Mouse (Mus musculus) intestine, embryonic 14.5 days (tissue): Measurements from ENCODE around the gene Man1a2. TPM values are rescaled to one million over a fixed set of nuclear protein-coding genes. Genes with fewer than 3 reads are reported as not detected.

Source experiments
- ATAC-seq: fragments of 200-750 bp; cut with Nextera tagmentation; replicated peaks from 2 replicates; pipeline ENCODE4 v1.8.0; 2017; ENCODE audit warnings: low read depth, moderate number of reproducible peaks, moderate TSS enrichment, moderate library complexity; ENCODE audit not compliant: low FRiP score, low TSS enrichment
- DNase-seq: peaks from one replicate; pipeline ENCODE4 v3.0.0-alpha.2; 2018; ENCODE audit warnings: low spot score
- H3K27ac ChIP-seq: fragments of 300-500 bp; sonication (generic); 2 replicates; pipeline ENCODE4 v1.5.1; 2014; ENCODE audit warnings: low read depth, mild to moderate bottlenecking, control low read depth
- H3K27me3 ChIP-seq: fragments of 300-500 bp; sonication (generic); replicated peaks from 2 replicates; pipeline ENCODE4 v1.6.1; 2014; ENCODE audit warnings: low read length, control low read depth; ENCODE audit not compliant: control insufficient read depth, insufficient read depth
- H3K36me3 ChIP-seq: fragments of 300-500 bp; sonication (generic); 2 replicates; pipeline ENCODE4 v1.6.1; 2014; ENCODE audit warnings: low read length, control low read depth; ENCODE audit not compliant: control insufficient read depth, insufficient read depth
- H3K4me1 ChIP-seq: fragments of 300-500 bp; sonication (generic); replicated peaks from 2 replicates; pipeline ENCODE4 v1.6.1; 2014; ENCODE audit warnings: low read length, control low read depth, mixed read lengths; ENCODE audit not compliant: control insufficient read depth, insufficient read depth
- H3K4me2 ChIP-seq: fragments of 300-500 bp; sonication (generic); 2 replicates; pipeline ENCODE4 v1.6.1; 2014; ENCODE audit warnings: low read length
- H3K4me3 ChIP-seq: fragments of 300-500 bp; sonication (generic); 2 replicates; pipeline ENCODE4 v1.5.1; 2014; ENCODE audit warnings: low read depth, low read length, control low read depth, mixed read lengths
- H3K9ac ChIP-seq: fragments of 300-500 bp; sonication (generic); 2 replicates; pipeline ENCODE4 v1.6.1; 2014; ENCODE audit warnings: mild to moderate bottlenecking, low read length
- H3K9me3 ChIP-seq: fragments of 300-500 bp; sonication (generic); 2 replicates; pipeline ENCODE4 v1.6.1; 2016; ENCODE audit warnings: low read length, control low read depth; ENCODE audit not compliant: control insufficient read depth
- WGBS: fragments of 180-500 bp; shearing (Covaris S2); extraction: QIAGEN DNeasy Blood & Tissue Kit; methylation state at CpG from one replicate; pipeline ENCODE4 v1.1.7; 2014; 5-methylcytosine and 5-hydroxymethylcytosine counted together
- polyA plus RNA-seq: library from polyadenylated mRNA; unstranded; fragments of >200 nt; fragmentation: Nextera tagmentation; extraction: Ambion mirVana; gene quantifications from 2 replicates; pipeline ENCODE4 v1.2.1, GENCODE M21; 2014

The Man1a2 gene
- polyA plus RNA-seq, 1 experiment from 2014 or later: 97.2 TPM

DNA sequence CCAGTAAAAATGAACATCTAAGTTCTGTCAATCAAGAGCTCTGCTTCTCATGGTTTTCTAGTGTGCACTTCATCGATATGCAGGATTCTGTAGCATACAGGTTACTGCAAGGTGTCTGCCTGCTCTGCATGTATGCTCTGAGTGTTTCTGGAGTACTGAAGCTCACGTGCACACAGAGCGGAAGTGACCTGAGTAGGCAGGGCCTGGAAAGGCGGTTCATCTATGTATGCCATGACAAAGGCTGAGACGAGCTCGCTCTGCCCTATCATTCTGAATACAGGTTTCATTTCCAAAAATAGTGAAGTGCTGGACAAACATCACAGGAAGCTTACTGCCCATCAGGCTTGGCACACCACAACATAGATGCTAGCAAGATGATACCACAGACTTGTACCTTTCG lies 122.8 kb downstream of the Man1a2 start:
- no peaks in the 10 kb centered on the region for H3K4me1 ChIP-seq
- 91% methylated on average over 7 of the region's 7 CpGs for WGBS
- no peak for ATAC-seq
- no peak for DNase-seq
- no peak overlapping the region for H3K4me2 ChIP-seq
- peaks cover 12% of the 10 kb centered on the region; the same call in 1 of the 2 replicates for H3K36me3 ChIP-seq
- no peak overlapping the region for H3K4me3 ChIP-seq
- no peaks in the 10 kb centered on the region for H3K27me3 ChIP-seq
- H3K9ac ChIP-seq: no peak overlapping the region
- H3K9me3 ChIP-seq: no peaks in the 10 kb centered on the region
- H3K27ac ChIP-seq: no peak overlapping the region

DNA sequence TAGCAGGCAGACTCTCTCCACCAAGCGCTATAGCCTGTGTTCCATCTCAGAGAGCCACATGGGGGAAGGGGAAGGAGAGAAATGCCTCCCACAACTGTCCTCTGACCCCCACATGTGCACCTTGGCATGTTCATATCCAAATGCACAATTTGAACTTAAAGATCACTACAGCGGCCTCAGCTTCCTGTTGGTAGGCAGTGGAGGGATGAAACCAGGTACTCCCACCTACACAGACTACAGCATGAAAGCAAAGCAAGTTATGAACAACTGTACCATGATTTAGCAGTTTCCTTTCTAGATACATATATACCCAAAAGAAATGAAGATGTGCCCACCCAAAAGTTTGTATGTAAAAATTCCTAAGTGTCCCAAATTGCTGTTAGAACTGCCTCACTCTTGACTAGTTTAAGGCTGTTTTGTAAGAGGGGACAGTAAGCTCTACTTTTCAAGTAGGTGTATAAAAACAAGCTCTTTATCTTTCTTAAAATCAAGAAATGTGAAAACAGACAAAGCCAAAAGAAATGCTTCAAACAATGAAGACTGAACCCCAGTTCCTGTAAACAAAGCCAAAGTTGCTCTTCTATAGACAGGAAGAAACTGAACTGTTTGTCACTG lies 123.6 kb downstream of the Man1a2 start:
- 95% methylated on average over 2 of the region's 2 CpGs for WGBS
- H3K36me3 ChIP-seq: peaks cover 10% of the 10 kb centered on the region; the same call in 1 of the 2 replicates
- no peaks in the 10 kb centered on the region for H3K9me3 ChIP-seq
- no peak overlapping the region for H3K9ac ChIP-seq
- H3K4me2 ChIP-seq: no peak overlapping the region
- no peak for DNase-seq
- no peak for ATAC-seq
- no peaks in the 10 kb centered on the region for H3K4me1 ChIP-seq
- no peak overlapping the region for H3K4me3 ChIP-seq
- H3K27me3 ChIP-seq: no peaks in the 10 kb centered on the region
- no peak overlapping the region for H3K27ac ChIP-seq

DNA sequence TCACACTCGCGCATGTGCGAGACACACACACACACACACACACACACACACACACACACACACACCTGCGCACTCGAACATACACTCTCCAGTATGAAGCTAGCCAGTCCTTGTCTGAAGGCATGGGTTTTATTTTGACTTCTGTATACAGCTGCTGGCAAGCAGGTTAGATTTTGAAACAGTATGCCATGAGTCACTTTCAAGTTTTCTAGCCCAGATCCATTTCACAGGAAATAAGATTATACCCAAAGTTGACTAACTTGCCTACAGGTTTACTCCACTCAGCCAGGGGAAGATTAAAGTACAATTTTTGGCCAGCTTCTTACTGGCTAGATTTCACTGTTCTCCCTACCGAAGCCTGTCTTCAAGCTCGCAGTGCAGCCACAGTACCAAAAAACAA lies 125.9 kb downstream of the Man1a2 start:
- no peak for DNase-seq
- Histone ChIP-seq H3K36me3 (0 out of 2 replicates have a peak, but pooled peaks cover 6% of the 10 kb centered on the region), H3K9me3 (no peaks in the 10 kb centered on the region), H3K4me1 (no peaks in the 10 kb centered on the region), H3K27ac (no peak overlapping the region), H3K4me2 (no peak overlapping the region), H3K9ac (no peak overlapping the region), H3K27me3 (no peaks in the 10 kb centered on the region), H3K4me3 (no peak overlapping the region)
- no peak for ATAC-seq
- 98% methylated on average over 7 of the region's 7 CpGs for WGBS

DNA sequence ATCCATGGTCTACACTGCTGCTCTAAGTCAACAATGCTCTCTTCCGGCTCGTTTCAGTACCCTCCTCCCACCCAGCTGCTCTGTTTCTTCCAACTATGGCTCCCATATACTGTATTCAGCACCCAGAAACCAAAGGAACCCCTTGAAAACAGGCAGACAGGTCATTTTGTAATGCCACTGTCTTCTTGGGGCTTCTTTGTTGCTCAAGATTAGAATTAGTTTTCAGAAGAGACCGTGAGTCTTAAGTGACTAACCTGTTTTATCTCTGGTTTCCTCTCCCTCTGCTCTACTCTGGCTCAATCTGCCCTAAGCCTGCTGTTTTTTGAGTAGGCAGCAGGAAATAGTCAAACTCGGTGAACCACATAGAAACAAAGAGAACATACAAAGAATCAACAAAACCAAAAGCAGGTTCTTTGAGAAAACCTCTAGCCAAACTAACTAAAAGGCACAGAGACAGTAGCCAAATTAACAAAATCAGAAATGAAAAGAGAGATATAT lies 127.0 kb downstream of the Man1a2 start:
- Histone ChIP-seq H3K9me3 (no peaks in the 10 kb centered on the region), H3K4me3 (no peak overlapping the region), H3K4me1 (no peaks in the 10 kb centered on the region), H3K27me3 (no peaks in the 10 kb centered on the region), H3K27ac (no peak overlapping the region), H3K36me3 (0 out of 2 replicates have a peak, but pooled peaks cover 6% of the 10 kb centered on the region), H3K9ac (no peak overlapping the region), H3K4me2 (no peak overlapping the region)
- WGBS: 85% methylated on average over 4 of the region's 4 CpGs
- ATAC-seq (no peak), DNase-seq (no peak)

DNA sequence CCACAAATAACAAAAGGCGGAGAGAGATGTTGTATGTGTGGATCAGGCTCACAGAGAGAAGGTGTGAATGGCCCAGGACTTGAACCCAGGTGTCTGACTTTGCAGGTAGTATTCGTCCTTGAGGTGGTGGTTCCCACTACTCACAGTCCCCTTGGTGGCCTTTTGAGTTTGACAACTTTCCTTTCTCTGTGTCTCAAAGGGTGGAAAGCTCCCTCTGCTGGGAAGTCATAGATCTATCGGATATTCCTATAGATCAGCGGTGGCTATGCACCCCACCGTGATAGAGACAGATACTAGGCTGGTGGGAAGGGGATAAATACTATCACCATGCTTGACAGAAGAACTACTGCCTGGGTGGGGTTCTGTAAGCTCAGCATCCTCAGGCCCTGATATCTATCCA lies 130.5 kb downstream of the Man1a2 start:
- H3K27ac ChIP-seq: no peak overlapping the region
- H3K9me3 ChIP-seq: no peaks in the 10 kb centered on the region
- no peaks in the 10 kb centered on the region for H3K27me3 ChIP-seq
- WGBS: 45% methylated on average over 5 of the region's 5 CpGs
- no peaks in the 10 kb centered on the region for H3K4me1 ChIP-seq
- ATAC-seq (no peak), DNase-seq (no peak)
- H3K36me3 ChIP-seq: no peaks in the 10 kb centered on the region
- no peak overlapping the region for H3K9ac ChIP-seq
- no peak overlapping the region for H3K4me3 ChIP-seq
- no peak overlapping the region for H3K4me2 ChIP-seq

DNA sequence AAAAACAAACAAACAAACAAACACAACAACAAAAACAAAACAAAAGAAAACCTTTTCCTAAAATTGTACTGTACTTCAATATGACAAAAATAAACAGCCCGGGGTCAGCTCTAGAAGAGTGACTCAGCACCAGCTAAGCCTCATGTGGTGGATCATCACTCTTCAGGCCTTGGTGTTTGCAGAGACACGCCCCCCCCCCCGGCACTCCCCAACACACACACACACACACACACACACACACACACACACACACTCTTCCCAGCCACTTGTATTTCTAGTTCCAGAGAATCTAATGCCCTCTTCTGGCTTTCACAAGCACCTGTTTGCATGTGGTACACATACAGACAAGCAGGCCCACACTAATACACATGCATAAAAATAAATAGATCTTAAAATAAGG lies 133.1 kb downstream of the Man1a2 start:
- Histone ChIP-seq H3K36me3 (no peaks in the 10 kb centered on the region), H3K4me3 (no peak overlapping the region), H3K9me3 (no peaks in the 10 kb centered on the region), H3K27me3 (no peaks in the 10 kb centered on the region), H3K4me2 (no peak overlapping the region), H3K9ac (no peak overlapping the region), H3K4me1 (no peaks in the 10 kb centered on the region), H3K27ac (no peak overlapping the region)
- DNase-seq (no peak), ATAC-seq (no peak)
- WGBS: 80% methylated on average over 3 of the region's 3 CpGs

DNA sequence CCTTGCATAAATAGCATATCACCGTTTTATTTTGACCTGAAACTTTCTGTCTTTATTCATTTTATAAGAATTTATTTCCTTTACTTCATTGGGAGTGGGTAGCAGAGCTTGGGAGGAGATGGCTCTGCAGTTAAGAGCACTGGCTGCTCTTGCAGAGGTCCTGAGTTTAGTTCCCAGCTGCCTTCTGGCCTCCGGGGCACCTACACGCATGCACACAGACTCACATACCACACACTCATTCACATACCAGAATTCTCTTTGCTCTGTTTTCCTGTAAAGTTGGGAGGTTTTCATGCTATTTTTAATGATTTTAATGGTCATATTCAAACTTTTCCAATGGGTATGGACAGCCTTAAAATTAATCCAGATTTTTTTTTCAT lies 137.4 kb downstream of the Man1a2 start:
- no peak for DNase-seq
- WGBS: 79% methylated on average over 3 of the region's 3 CpGs
- no peaks in the 10 kb centered on the region for H3K4me1 ChIP-seq
- no peak for ATAC-seq
- H3K9ac ChIP-seq: no peak overlapping the region
- H3K4me2 ChIP-seq: no peak overlapping the region
- no peaks in the 10 kb centered on the region for H3K36me3 ChIP-seq
- no peaks in the 10 kb centered on the region for H3K27me3 ChIP-seq
- H3K27ac ChIP-seq: no peak overlapping the region
- H3K4me3 ChIP-seq: no peak overlapping the region
- H3K9me3 ChIP-seq: no peaks in the 10 kb centered on the region

DNA sequence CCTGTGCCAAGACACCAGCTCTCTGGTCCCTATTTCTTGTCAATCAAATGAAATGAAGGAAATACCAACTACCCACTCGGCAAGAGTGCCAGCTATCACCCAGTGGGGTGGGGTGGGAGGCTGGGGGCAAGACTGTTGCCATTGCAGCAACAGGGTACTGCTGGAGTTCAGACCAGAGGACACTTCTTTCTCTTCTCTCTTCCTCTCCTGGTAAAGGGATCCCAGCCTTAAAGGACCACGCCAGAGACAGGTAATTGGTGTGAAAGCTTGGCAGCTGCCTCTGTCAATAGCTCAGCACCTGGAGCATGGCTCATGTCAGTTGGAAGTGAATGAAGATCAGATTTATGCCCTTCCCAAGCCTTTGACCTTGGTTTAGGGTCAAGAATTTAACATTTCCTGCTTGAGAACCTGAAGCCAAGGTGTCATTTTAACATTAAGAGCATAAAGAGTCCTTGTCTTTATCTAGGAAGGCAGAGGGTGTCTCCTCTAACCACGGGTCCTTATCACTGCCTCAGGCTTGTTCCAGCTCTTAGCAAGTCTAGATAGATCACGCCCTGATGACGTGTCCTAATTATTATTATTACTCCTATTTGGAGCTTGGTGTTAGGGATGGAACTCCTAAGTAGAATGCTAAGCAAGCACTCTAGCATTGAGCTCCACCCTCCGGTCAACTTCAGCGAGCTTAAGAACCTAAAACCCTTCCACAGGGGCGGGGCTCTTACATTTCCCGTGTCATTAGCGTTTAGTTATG lies 138.0 kb downstream of the Man1a2 start:
- H3K4me3 ChIP-seq: no peak overlapping the region
- WGBS: 80% methylated on average over 10 of the region's 10 CpGs
- no peaks in the 10 kb centered on the region for H3K27me3 ChIP-seq
- DNase-seq (no peak), ATAC-seq (no peak)
- H3K27ac ChIP-seq: no peak overlapping the region
- no peak overlapping the region for H3K9ac ChIP-seq
- no peak overlapping the region for H3K4me2 ChIP-seq
- H3K4me1 ChIP-seq: no peaks in the 10 kb centered on the region
- no peaks in the 10 kb centered on the region for H3K36me3 ChIP-seq
- no peaks in the 10 kb centered on the region for H3K9me3 ChIP-seq

DNA sequence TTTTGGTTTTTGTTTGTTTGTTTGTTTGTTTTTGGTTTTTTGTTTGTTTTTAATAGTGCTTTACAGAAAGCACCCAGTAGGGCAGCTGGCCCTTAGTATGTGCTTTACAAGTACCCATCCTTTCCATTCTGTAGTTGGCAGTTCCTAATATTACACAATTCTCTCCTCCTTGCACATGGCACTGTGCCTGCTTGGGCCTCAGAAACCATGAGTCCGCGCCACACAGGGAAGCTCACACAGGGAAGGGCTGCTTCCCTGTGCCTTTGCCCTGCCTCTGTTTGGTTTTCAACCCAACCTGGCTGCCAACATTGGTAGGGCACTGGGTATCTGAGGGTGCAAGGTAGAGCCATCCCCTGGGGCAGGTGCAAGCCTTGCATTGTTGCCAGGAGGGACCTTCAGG lies 148.6 kb downstream of the Man1a2 start:
- no peaks in the 10 kb centered on the region for H3K4me1 ChIP-seq
- no peak overlapping the region for H3K9ac ChIP-seq
- no peaks in the 10 kb centered on the region for H3K9me3 ChIP-seq
- no peak for DNase-seq
- H3K27ac ChIP-seq: no peak overlapping the region
- H3K27me3 ChIP-seq: no peaks in the 10 kb centered on the region
- 100% methylated on average over 2 of the region's 2 CpGs for WGBS
- no peak for ATAC-seq
- no peak overlapping the region for H3K4me2 ChIP-seq
- H3K36me3 ChIP-seq: no peaks in the 10 kb centered on the region
- no peak overlapping the region for H3K4me3 ChIP-seq
